Mouse (Mus musculus) monocyte, adult 2 months (primary cell): ENCODE measurements around the gene Nme6.

Experiments
- DNase-seq, 2 experiments: peaks; one replicate each; pipeline ENCODE4 v3.0.0; 2022; ENCODE audit warnings: low spot score in 2 of 2, low read depth in 1 of 2

The Nme6 gene

DNA sequence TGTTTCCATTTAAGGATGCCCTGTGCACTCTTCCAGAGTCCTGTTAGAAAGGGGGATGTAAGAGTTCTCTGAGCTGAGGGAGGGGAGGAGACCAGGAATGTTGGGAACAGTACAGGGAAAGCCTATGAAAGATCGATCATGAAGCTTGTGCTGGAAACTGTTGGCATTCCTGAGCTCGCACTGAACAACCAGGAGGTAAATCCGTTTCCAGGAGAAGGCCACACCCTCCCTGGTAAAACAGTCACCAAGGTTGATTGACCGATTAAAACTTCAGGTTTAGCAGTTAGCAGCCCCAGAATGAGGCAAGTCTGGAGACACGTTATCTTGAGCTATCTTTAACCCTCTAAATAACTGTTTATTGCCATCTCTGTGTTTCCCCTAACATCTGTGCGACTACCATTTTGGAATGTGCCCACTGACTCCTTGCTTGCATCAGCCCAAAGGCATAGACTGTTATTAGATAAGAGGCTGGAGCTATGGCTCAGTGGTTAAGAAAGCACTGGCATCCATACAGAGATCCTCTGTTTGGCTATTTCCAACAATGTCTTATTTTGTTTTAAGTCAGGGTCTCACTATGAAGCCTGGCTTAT, 38.5 kb downstream of the Nme6 start:
- DNase-seq, result no peak

DNA sequence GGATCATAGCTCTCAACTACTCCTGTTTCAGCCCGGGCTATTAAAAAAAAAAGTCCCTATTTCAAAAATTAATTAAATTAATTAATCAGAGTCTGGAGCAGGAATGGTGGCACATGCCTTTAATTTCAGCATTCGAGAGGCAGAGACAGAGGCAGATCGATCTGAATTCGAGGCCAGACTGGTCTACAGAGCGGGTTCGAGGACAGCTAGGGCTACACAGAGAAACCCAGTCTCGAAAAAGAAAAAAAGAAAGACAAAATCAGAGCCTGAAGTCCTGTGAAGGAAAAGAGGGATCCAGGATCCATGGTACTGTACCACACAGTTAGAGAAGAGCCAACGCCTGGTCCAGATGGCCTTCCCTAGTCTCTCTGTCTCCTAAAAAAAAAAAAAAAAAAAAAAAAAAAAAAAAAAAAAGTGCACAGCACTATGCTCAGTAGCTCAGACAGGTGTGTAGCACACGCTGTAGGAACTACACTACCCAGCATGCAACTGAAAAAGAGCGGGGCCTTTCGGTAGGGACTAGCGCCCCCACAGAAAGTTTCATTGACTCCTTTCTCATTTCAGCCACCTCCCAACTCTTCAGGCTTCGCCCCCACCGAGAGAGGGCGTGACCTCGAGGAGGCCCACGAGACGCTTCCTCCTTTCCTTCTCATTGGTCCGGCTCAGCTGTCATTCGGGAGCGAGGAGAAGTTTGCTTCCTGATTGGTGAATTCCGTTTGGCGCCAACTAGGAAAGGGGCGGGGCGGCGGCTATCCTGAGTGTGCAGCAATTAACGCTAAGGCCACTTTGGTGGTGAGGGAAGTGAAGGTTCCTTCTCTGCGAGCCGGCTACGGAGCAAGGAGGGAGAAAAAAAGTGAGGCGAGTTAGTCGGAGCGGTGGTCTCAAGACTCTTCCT, 42.5 kb downstream of the Nme6 start, which contains the start of gene Cdc25a:
Gene Cdc25a (plus strand): TSS at position 783 of the 895 bp plus-strand sequence.
- DNase-seq, result peak; percentile 94 to 96

DNA sequence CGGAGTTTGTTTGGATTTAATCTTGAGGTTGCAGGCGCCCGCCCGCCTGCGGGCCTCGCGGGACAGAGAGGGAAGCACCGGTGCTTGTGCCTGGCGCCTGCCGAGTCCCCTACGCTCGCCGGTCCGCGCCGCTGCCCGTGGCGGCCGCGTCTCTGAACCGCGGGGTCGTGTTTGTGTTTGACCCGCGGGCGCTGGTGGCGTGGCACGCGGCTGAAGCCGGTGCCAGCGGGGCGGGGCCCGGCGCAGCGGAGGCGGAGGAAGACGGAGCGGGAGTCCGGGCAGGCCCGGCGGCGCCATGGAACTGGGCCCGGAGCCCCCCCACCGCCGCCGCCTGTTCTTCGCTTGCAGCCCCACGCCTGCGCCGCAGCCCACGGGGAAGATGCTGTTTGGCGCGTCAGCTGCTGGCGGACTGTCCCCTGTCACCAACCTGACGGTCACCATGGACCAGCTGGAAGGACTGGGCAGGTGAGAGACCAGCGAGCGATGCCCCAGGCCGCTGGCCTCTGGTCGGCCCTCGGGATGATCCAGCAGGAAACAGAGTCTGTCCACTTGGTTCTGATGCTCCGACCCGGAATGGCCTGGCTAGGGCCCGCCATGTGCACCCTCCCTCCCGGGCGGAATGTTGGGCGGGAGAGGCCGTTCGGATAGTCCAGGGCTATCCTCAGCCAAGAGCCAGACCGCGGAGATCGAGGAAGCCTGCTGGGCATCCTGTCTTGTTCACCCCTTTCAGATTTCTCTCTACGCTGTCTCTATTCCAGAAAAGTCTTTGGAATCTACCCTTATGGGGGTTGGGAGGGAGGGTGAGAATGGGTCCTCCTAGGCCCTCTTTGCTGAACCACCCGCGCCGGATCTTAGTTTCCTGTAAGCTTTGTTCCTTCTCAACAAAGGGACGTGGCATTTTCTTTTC, 43.4 kb downstream of the Nme6 start:
- DNase-seq, result no peak

DNA sequence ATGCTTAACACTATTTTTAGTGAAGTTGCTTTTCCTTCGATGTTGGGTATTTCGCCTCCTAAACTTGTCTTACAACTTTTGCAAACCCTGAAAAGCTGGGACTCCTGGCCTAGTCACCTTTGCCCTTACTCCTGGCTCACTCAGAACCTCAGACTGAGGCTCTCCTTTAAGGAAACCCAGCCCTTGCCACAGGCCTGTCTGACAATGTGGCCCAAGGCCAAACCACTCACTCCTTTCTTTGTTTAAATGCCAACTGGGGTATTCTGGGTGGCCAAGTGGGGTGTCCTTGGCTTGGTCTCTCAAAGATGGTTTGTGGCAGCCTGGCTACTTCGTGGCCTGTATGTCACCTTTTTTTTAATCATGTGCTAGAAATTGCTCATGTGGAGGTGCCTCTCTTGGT, 44.2 kb downstream of the Nme6 start:
- DNase-seq, result no peak

DNA sequence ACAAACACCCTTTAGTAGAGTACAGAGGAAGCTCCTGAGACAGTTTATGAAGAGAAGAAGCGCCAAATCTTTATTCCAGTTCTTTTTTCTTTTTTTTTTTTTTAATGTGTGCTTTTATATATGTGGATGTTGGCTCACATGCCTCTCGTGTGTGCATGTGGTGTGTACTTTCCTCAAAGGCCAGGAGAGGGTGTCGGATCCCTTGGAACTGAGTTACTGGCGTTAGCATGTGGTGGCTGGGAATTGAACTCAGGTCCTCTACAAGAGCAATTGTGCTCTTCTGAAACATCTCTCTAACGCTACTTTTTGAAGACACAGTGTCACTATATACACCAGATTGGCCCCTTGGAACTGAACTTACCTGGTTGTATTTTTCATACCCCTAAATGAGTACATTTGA, 45.1 kb downstream of the Nme6 start:
- DNase-seq, result no peak

DNA sequence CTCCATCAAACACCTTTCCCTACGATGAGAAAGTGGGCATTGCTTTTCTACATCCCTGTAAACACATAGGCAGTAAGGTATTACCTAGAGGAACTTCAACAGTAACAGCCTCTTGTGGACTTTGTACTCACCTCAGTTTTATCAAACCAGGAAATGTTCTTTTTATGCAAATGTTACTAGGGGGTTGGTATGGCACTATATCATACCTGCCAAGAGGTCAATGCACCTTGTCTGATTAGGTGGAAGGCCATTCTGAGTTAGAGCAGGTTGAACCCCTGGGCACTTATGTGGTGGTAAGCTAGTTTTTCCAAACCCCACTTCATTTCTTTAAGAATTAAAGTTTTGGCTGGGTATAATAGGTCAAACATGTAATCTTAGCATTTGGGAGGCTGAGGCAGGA, 46.8 kb downstream of the Nme6 start:
- DNase-seq, result no peak

DNA sequence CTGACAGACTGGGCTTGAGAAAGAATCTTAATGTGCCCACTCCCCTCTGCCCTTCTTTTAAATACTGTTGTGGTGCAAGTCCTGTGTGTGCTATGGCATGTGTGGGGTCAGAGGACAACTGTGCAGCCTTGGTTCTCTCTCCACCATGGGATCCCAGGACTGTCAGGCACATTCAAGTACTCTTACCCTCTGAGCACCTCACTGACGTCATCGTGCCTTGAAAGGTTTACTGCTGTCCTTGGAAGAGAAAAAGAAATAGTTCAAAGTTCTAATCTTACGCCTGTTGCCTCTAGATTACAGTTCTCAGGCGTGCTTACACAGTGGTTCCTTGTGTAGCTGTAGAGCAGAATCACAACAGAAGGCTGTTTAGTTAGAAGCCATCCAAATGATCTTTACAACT, 53.7 kb downstream of the Nme6 start:
- no peak for DNase-seq

DNA sequence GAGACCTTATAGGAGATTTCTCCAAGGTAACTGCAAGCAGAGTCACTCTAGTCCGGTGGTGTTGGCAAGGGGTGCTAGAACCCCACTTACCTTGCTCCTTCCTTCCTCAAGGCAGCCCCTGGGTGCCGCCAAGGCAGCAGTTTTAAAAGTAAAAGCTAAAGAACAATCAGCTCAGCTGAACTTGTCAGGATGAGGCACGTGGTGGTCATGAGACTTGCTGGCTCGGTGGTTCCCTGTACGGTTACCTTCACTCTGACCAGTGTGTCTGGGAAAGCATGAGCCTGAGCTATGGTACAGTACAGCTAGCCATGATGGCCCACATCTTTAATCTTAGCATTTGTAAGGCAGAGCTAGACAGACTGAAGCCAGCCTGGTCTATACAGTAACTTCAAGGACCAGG, 54.8 kb downstream of the Nme6 start:
- no peak for DNase-seq

DNA sequence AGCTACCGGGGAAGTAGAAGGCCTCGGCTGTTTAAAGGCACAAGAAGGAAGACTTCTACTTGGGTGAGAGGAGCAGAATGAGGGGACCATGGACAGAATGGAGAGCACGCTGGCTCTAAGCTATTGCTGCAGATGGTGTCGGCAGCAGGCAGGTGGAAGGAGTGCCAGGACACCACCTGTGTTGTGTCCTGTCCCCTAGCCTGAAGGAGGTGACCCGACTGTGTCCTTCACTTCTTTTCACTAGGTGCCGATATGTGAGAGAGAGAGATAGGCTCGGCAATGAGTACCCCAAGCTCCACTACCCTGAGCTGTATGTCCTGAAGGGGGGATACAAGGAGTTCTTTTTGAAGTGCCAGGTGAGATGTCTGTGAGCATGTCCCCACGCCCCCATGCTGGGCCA, 59.0 kb downstream of the Nme6 start:
- no peak for DNase-seq
